ENCODE assay signal across 8 mouse cellular contexts in the genomic region with DNA sequence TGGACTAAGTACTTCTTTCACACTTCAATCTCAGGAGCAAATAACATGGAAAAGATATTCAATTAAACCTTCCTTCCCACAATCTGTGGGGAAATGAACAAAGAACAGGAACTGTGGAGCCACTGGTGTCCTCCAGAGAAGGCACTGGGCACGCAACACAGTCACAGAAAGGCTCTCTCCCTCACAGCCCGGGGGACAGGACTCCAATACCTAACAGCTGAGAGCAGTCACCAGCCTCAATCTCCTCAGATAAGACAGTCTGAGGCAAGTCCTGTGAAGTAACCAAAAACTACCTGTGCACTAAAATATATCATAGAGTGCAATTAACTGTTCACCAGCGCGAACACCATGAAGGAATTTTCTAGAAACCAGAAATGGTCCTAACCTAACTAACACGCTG. TPM values are rescaled to one million over a fixed set of nuclear protein-coding genes. Genes with fewer than 3 reads are reported as not detected.
DNase-seq lines count a peak whose midpoint lies in the region; ATAC-seq and TF ChIP-seq lines count a peak whose summit lies in the region.

No protein-coding gene starts in this region.

- no peak overlapping the region for H3K9ac ChIP-seq in kidney, embryonic 14.5 days (ENCODE audit: low read depth, low read length)
- H3K9ac ChIP-seq in embryonic facial prominence, embryonic 12.5 days, result no peak overlapping the region
- peak overlapping the region; percentile 55; the same call in 1 of the 2 replicates for H3K9ac ChIP-seq in hindbrain, postnatal 0 days (replicated peaks; ENCODE audit: low read length)
- H3K9ac ChIP-seq in midbrain, embryonic 15.5 days, result no peak overlapping the region

- TF ChIP-seq CTCF in hindbrain, postnatal 0 days (IDR thresholded peaks at IDR 0.05; ENCODE audit: low read depth), result no peak

- H3K4me3 ChIP-seq in kidney, embryonic 14.5 days (ENCODE audit: low read length), result peak overlapping the region; percentile 72; the same call in 1 of the 2 replicates
- H3K4me3 ChIP-seq in embryonic facial prominence, embryonic 12.5 days, result peak overlapping the region; percentile 74; the same call in 1 of the 2 replicates
- H3K4me3 ChIP-seq in hindbrain, postnatal 0 days (ENCODE audit: low read length), result peak overlapping the region; percentile 56
- H3K4me3 ChIP-seq in midbrain, embryonic 15.5 days, result no peak overlapping the region

- no peak for ATAC-seq in kidney, embryonic 14.5 days (ENCODE audit: low FRiP score, low TSS enrichment)
- ATAC-seq in embryonic facial prominence, embryonic 12.5 days (ENCODE audit: insufficient number of reproducible peaks, insufficient read depth, low FRiP score, low TSS enrichment), result no peak
- ATAC-seq in hindbrain, postnatal 0 days, result no peak
- no peak for ATAC-seq in midbrain, embryonic 15.5 days (replicated peaks)
- ATAC-seq in CD4-positive, CD25-positive, alpha-beta regulatory T cell, adult 4 months, result no peak

- H3K27ac ChIP-seq in kidney, embryonic 14.5 days (ENCODE audit: low read depth, low read length), result no peak overlapping the region
- H3K27ac ChIP-seq in embryonic facial prominence, embryonic 12.5 days, result no peak overlapping the region
- H3K27ac ChIP-seq in hindbrain, postnatal 0 days, result peak overlapping the region; percentile 83; the same call in 1 of the 2 replicates
- no peak overlapping the region for H3K27ac ChIP-seq in midbrain, embryonic 15.5 days

- DNase-seq in kidney, adult 9 months, result no peak
- DNase-seq in hindbrain, postnatal 0 days (ENCODE audit: low spot score), result no peak
- no peak for DNase-seq in right cerebral cortex, postnatal 14 days
- DNase-seq in MN1 (ENCODE audit: low spot score), result no peak

- no peaks in the 10 kb centered on the region for H3K9me3 ChIP-seq in kidney, embryonic 14.5 days (ENCODE audit: control insufficient read depth, low read length)
- H3K9me3 ChIP-seq in embryonic facial prominence, embryonic 12.5 days, result no peaks in the 10 kb centered on the region
- H3K9me3 ChIP-seq in hindbrain, postnatal 0 days (ENCODE audit: low read length), result no peaks in the 10 kb centered on the region
- H3K9me3 ChIP-seq in midbrain, embryonic 15.5 days, result no peaks in the 10 kb centered on the region

- H3K27me3 ChIP-seq in kidney, embryonic 14.5 days (ENCODE audit: control insufficient read depth, insufficient read depth, low read length), result no peaks in the 10 kb centered on the region
- peaks cover 13% of the 10 kb centered on the region; the same call in 1 of the 2 replicates for H3K27me3 ChIP-seq in embryonic facial prominence, embryonic 12.5 days
- 0 out of 2 replicates have a peak, but pooled peaks cover 6% of the 10 kb centered on the region for H3K27me3 ChIP-seq in hindbrain, postnatal 0 days (ENCODE audit: insufficient read depth, low read length)
- peaks cover 21% of the 10 kb centered on the region for H3K27me3 ChIP-seq in midbrain, embryonic 15.5 days (replicated peaks)

- 0 out of 2 replicates have a peak, but pooled peaks cover 5% of the 10 kb centered on the region for H3K4me1 ChIP-seq in kidney, embryonic 14.5 days (ENCODE audit: control insufficient read depth, insufficient read depth, low read length)
- peaks cover 5% of the 10 kb centered on the region; the same call in 1 of the 2 replicates for H3K4me1 ChIP-seq in embryonic facial prominence, embryonic 12.5 days
- no peaks in the 10 kb centered on the region for H3K4me1 ChIP-seq in hindbrain, postnatal 0 days (ENCODE audit: insufficient read depth, low read length)
- peaks cover 21% of the 10 kb centered on the region for H3K4me1 ChIP-seq in midbrain, embryonic 15.5 days

- H3K36me3 ChIP-seq in kidney, embryonic 14.5 days (ENCODE audit: control insufficient read depth, insufficient read depth, low read length), result no peaks in the 10 kb centered on the region
- no peaks in the 10 kb centered on the region for H3K36me3 ChIP-seq in embryonic facial prominence, embryonic 12.5 days
- H3K36me3 ChIP-seq in hindbrain, postnatal 0 days (ENCODE audit: insufficient read depth, low read length), result no peaks in the 10 kb centered on the region
- no peaks in the 10 kb centered on the region for H3K36me3 ChIP-seq in midbrain, embryonic 15.5 days (replicated peaks)

- 64% methylated on average over 5 of the region's 5 CpGs for whole genome bisulfite sequencing in kidney, embryonic 14.5 days
- WGBS in embryonic facial prominence, embryonic 12.5 days, result 71% methylated on average over 5 of the region's 5 CpGs
- WGBS in hindbrain, postnatal 0 days, result 70% methylated on average over 5 of the region's 5 CpGs
- 72% methylated on average over 5 of the region's 5 CpGs for WGBS in midbrain, embryonic 15.5 days

- peak overlapping the region; percentile 96; the same call in 1 of the 2 replicates for H3K4me2 ChIP-seq in kidney, embryonic 14.5 days (replicated peaks; ENCODE audit: low read depth, low read length)
- H3K4me2 ChIP-seq in embryonic facial prominence, embryonic 12.5 days (replicated peaks), result peak overlapping the region; percentile 98
- H3K4me2 ChIP-seq in hindbrain, postnatal 0 days (ENCODE audit: low read depth, low read length), result peak overlapping the region; percentile 83
- peak overlapping the region; percentile 100 for H3K4me2 ChIP-seq in midbrain, embryonic 15.5 days

RNA-seq across cellular contexts. Expression of gene Itpr2, which starts 1.3 kb away (rescaled TPM):
- 11.0 and 12.7 TPM in 2 replicates for polyA plus RNA-seq in kidney, embryonic 14.5 days (2014; fragmentation: Nextera tagmentation; extraction: Ambion mirVana)
- polyA plus RNA-seq in embryonic facial prominence, embryonic 12.5 days (2016; fragmentation: Nextera tagmentation; extraction: Ambion mirVana), result 5.9 and 8.4 TPM in 2 replicates
- total RNA-seq in hindbrain, postnatal 0 days (2014; rRNA removed), result 15.7 and 22.9 TPM in 2 replicates
- 15.3 and 15.7 TPM in 2 replicates for polyA plus RNA-seq in hindbrain, postnatal 0 days (2015; fragmentation: Nextera tagmentation; extraction: Ambion mirVana)
- 8.4 and 9.3 TPM in 2 replicates for polyA plus RNA-seq in midbrain, embryonic 15.5 days (2015; fragmentation: Nextera tagmentation; extraction: Ambion mirVana)
- polyA plus RNA-seq in CD4-positive, CD25-positive, alpha-beta regulatory T cell, adult 4 months (2017; shearing (Covaris generic)), result 10 to 100 TPM; 69.7 to 84.1 TPM
